Mouse (Mus musculus): ENCODE data around the gene Barx1. TPM values are rescaled to one million over a fixed set of nuclear protein-coding genes. Genes with fewer than 3 reads are reported as not detected.

The Barx1 gene
- polyA plus RNA-seq, 1 experiment from 2014 or later, result 0.10 TPM

DNA sequence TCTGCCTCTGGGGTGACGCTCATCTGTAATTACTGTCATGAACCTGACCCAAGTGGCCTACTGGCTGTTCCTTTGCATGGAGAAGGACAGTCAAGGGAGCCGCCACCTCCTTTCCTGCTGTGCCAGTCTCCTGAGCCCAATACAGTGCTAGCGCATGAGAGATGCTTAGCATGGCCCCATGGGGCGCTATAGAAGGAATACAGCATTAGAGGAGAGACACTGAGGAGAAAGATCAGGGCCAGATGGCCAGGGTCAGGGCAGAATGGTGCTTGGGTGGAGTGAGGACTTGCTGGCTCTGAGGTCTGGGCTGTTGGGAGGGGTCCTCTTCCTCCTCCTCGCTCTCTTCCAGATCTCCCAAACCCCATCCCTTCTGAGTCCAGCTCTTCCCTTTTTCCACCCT, 23.9 kb downstream of the Barx1 start:
- peaks cover 3% of the 10 kb centered on the region for H3K27me3 ChIP-seq
- ATAC-seq (replicated peaks; ENCODE audit: low FRiP score), result no peak
- 0 out of 2 replicates have a peak, but pooled peaks cover 4% of the 10 kb centered on the region for H3K9me3 ChIP-seq (replicated peaks)
- H3K4me3 ChIP-seq (replicated peaks), result no peak overlapping the region
- H3K36me3 ChIP-seq, result no peaks in the 10 kb centered on the region
- H3K9ac ChIP-seq, result no peak overlapping the region
- no peak overlapping the region for H3K27ac ChIP-seq
- no peak overlapping the region for H3K4me2 ChIP-seq
- H3K4me1 ChIP-seq, result no peaks in the 10 kb centered on the region
- WGBS, result 55% methylated on average over 5 of the region's 5 CpGs

GRCm38 (mm10) chr13:48691991-48692390, 29.2 kb downstream of the Barx1 start:
- WGBS, result 51% methylated on average over 2 of the region's 2 CpGs
- Histone ChIP-seq H3K4me3 (replicated peaks) (no peak overlapping the region), H3K9me3 (replicated peaks) (0 out of 2 replicates have a peak, but pooled peaks cover 4% of the 10 kb centered on the region), H3K4me1 (peaks cover 12% of the 10 kb centered on the region), H3K27ac (no peak overlapping the region), H3K27me3 (peaks cover 18% of the 10 kb centered on the region), H3K36me3 (no peaks in the 10 kb centered on the region), H3K9ac (no peak overlapping the region), H3K4me2 (no peak overlapping the region)
- no peak for ATAC-seq (replicated peaks; ENCODE audit: low FRiP score)

GRCm38 (mm10) chr13:48694090-48695064, 31.6 kb downstream of the Barx1 start:
- Histone ChIP-seq H3K4me3 (replicated peaks) (no peak overlapping the region), H3K9me3 (replicated peaks) (0 out of 2 replicates have a peak, but pooled peaks cover 4% of the 10 kb centered on the region), H3K9ac (no peak overlapping the region), H3K36me3 (no peaks in the 10 kb centered on the region), H3K4me2 (peak overlapping the region; percentile 40), H3K27me3 (peaks cover 24% of the 10 kb centered on the region), H3K27ac (no peak overlapping the region), H3K4me1 (peaks cover 12% of the 10 kb centered on the region)
- WGBS, result 26% methylated on average over 27 of the region's 27 CpGs
- ATAC-seq (replicated peaks; ENCODE audit: low FRiP score), result peak; percentile 40; the same call in 1 of the 2 replicates

DNA sequence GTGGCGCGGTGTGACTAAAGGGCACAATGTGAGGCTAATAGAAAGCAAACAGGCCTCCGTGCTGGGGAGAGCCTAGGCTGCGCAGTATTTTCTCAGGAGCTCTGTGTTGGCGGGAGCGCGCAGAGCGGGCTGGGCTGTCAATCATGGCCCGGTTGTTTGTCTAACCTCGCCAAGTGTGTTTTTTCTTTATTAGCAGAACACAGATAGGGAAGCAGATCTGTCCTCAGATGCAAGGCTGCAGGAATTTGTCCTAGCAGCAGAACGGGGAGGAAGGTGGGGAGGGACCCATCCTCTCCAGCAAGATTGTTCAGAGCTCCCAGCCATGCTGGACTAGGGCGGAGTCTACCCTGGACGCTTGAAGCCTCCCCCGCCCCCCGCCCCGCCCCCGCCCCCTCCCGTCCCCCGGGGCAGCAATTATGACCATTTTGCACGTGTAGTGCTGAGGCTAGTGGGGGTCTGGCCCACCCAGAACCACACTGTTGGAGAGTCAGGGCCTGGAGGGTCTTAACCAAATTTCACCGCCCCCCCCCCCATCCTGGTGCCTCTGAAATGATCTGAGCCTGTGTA, 43.7 kb downstream of the Barx1 start:
- Histone ChIP-seq H3K4me1 (peaks cover 11% of the 10 kb centered on the region), H3K4me3 (replicated peaks) (peak overlapping the region; percentile 50), H3K9me3 (replicated peaks) (no peaks in the 10 kb centered on the region), H3K27me3 (peaks cover 22% of the 10 kb centered on the region), H3K27ac (no peak overlapping the region), H3K36me3 (no peaks in the 10 kb centered on the region), H3K9ac (peak overlapping the region; percentile 23; the same call in 1 of the 2 replicates), H3K4me2 (peak overlapping the region; percentile 68)
- peak; percentile 73; the same call in 1 of the 2 replicates for ATAC-seq (replicated peaks; ENCODE audit: low FRiP score)
- 3% methylated on average over 21 of the region's 21 CpGs for WGBS

- no peak overlapping the region for H3K4me2 ChIP-seq
- no peak for ATAC-seq (replicated peaks; ENCODE audit: low FRiP score)
- H3K4me3 ChIP-seq (replicated peaks), result no peak overlapping the region
- H3K27me3 ChIP-seq, result 0 out of 2 replicates have a peak, but pooled peaks cover 5% of the 10 kb centered on the region
- no peak overlapping the region for H3K27ac ChIP-seq
- H3K4me1 ChIP-seq, result peaks cover 5% of the 10 kb centered on the region
- no peaks in the 10 kb centered on the region for H3K9me3 ChIP-seq (replicated peaks)
- H3K9ac ChIP-seq, result no peak overlapping the region
- 69% methylated on average over 2 of the region's 2 CpGs for WGBS
- H3K36me3 ChIP-seq, result no peaks in the 10 kb centered on the region
Measured at GRCm38 (mm10) chr13:48712675-48713074, 49.9 kb downstream of the Barx1 start.

DNA sequence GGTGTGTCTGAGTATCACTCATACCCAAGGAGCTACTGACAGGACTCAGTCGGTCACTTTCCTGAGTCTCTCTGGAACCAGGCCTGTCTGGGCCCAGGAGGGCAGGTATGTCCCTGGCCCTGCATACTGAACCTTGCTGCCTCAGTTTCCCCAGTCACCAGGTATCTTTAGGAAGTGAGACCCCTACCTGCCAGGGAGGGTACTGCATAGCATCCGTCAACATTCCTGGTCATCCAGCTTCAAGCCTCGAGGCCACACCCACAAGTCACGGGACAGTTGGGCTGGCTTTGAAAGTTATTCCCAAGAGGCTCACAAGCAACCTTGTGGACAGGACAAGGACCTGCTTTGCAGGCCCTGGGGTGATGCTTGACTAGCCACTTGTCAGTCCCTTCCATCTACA, 53.3 kb downstream of the Barx1 start:
- Histone ChIP-seq H3K27me3 (no peaks in the 10 kb centered on the region), H3K9me3 (replicated peaks) (no peaks in the 10 kb centered on the region), H3K36me3 (no peaks in the 10 kb centered on the region), H3K4me2 (no peak overlapping the region), H3K9ac (no peak overlapping the region), H3K4me1 (peaks cover 5% of the 10 kb centered on the region), H3K27ac (no peak overlapping the region), H3K4me3 (replicated peaks) (no peak overlapping the region)
- 60% methylated on average over 4 of the region's 4 CpGs for WGBS
- no peak for ATAC-seq (replicated peaks; ENCODE audit: low FRiP score)

Other genes with a start within 250 kb of the Barx1 start
- gene Zfp169, start 149.5 kb upstream of the Barx1 start, polyA plus RNA-seq (2015; fragmentation: Nextera tagmentation; extraction: Ambion mirVana), result 3.5 and 3.9 TPM in 2 replicates
- 1.2 and 1.5 TPM in 2 replicates for gene A830005F24Rik, start 149.4 kb upstream of the Barx1 start, polyA plus RNA-seq (2015; fragmentation: Nextera tagmentation; extraction: Ambion mirVana)
- gene Ptpdc1, start 37.3 kb upstream of the Barx1 start, polyA plus RNA-seq (2015; fragmentation: Nextera tagmentation; extraction: Ambion mirVana), result 10.6 and 11.1 TPM in 2 replicates
- gene Phf2, start 208.1 kb downstream of the Barx1 start, polyA plus RNA-seq (2015; fragmentation: Nextera tagmentation; extraction: Ambion mirVana), result 7.5 and 7.8 TPM in 2 replicates

All from kidney, embryonic 15.5 days (tissue).